Mouse (Mus musculus): ENCODE measurements at regions not wholly inside any gene's neighbourhood (a gene's known extent, or its start where the extent isn't known, plus 50 kb on each side); places are given as distances from the start of the nearest gene placed in this dataset.

DNA sequence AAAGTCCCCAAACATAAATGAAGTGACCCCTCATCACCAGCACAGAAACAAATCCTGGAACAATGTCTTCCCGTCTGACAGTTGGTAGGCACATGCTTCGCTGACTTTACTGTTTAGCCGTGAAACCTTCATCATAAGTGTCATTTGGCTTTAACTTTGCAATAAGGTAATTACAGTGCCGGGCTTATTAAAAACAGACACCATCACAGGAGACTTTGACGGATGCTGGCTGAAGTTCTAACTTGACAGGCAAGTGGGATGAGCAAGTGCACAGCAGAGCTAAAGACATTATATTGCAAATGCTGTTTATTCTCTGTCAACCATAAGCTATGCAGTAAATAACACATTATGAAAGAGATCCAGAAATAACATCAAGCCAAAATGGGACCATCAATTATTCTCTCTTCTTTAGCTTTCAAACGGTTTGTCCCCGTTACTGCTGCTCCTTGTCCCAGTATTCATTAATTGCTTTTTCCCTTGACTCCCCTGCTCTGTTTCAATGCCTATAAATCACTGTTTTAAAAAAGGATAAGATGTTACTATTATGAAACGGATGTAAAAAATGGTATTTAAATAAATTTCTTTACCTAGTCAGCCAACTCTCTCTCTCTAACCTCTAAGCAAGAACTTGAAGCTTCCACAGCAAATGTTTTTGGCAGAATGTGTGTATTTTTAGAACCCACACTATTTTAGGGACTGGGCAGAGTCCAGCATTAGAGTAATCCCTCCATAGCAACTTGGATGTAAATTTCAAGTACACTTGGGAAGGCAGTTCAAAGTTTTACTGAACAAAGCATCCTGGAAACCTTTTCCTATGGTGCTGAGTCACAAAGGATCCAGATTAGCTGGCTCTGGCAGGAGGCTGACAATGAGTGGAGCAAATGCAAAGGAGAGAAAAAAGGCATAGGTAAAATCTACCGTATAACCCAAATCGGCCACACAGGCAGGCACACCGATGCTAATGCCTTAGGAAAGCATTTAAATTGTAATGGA lies 464.4 kb downstream of the Rps29 start:
- intact Hi-C loops (cut with DNase I) = no loop called here
- DNase-seq = no peak

DNA sequence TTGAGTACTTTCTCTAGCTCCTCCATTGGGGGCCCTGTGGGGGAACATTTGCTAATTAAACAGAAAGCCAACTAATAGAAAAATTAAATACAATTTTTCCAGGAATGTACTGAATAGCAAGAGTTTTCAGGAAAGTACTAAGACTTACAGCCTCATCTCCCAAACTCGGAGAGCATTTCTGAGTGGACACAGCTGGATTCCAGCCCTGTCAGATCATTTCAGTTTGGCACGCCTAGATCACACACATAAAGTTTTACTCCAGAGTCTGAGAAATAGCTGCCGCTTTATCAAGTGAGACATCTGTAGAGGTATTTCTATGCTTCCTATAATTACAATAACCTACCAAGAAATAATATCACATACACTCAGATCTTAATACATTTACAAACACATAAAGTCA lies 470.7 kb downstream of the Rps29 start:
- intact Hi-C loops (cut with DNase I) = no loop called here
- DNase-seq = no peak

DNA sequence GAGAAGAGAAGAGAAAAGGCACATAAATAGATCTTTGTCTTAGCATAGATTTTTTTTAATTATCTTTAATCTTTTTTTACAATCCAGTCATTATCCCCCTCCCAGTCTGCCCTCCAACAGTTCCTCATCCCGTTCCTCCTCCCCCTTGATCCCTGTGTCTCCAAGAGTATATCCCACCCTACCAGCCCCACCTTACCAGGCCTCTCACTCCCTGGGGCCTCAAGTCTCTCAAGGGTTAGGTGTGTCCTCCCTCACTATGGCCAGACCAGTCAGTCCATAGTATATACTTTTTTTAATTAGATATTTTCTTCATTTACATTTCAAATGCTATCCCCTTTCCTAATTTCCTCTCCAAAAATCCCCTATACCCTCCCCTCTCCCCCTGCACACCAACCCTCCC lies 475.1 kb downstream of the Rps29 start:
- intact Hi-C loops (cut with DNase I) = no loop called here
- no peak for DNase-seq

DNA sequence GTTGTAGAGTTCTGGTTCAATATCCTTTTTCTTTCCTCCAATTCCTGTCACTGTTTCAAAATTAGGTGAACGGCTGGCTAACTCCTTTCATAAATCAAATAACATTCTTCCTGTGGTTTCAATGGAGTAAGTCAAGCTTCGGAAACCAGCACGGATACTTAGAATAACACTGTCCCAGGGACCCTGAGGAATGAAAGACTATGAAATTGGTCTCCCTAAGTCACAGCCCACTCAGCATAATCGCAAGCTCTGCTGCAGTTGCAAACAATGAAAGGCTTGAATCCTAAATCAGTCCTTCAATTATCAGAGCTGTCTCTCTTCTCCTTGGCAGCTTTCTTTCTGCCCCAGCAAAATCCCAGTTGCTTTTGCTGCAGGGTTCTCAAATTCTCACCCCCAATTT lies 475.8 kb downstream of the Rps29 start:
- intact Hi-C loops (cut with DNase I) = no loop called here
- no peak for DNase-seq

DNA sequence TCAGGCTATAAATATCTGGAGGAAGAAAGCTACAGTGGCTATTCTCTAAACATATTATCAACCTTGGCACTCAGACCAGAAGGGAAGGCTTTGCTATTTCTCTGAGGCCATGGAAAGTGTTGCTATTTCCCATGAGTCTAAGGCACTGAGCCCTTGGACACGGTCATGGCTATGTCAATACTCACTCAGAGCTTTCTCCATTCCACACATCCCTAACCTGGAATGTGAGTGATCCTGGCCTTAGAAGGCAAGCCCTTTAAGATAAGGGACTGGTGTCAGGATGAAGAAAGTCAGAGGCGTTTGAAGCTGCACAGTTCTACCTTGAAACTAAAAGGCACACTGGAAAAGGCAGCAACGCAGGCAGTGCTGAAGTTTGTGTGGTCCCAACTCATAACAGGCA lies 478.3 kb downstream of the Rps29 start:
- intact Hi-C loops (cut with DNase I) = no loop called here
- peak in 1 of 2 experiments; percentile 2 for DNase-seq

DNA sequence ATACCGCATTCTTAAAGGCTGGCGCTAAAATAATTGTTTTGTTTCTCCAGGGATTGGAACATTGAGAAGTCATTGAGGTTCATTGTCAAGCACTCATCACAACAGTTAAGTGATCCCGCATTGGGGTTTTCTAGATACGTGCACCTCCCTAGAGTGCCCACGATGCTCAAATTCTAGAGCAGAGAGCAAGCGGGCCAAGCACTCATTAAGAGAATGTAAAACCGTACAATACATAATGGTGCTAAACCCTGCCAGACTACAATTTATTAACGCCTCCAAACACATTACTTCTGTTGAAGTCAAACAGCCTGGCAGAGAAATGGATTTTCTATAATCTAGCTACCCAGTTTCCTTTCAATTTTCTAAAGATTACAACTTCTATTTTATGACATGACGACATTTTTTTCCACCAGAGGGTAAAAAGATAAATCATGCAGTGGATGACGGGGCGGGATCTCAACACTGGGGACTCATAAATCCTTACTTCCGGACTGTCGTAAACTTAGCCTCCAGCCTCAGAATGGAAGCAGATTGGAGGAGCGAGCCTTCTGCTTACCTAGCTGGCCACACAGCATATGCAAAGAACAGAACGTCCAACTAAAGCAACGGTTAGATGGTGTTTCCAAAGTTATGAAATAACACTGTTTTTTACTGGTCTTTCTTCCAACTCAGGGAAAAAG lies 482.8 kb downstream of the Rps29 start:
- no peak for DNase-seq
- intact Hi-C loops (cut with DNase I) = no loop called here

DNA sequence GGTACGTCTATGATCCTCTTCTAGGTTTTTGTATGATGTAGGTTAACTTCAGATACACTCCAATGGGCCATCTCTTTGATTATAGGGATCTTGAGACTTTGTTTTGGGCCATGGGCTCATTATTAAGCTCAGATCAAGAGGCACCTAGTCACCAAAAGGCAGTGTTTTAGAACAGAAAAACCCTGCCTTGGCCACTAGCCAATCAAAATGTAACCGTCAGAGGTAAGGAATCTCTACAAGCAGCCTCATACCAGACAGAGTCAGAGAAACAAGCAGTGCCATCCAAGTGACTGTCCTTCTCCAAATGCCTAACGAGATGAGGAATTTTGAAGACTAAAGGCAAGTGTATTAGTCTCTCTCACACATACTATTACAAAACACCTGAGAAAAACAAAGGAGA lies 487.0 kb downstream of the Rps29 start:
- intact Hi-C loops (cut with DNase I) = no loop called here
- no peak for DNase-seq

DNA sequence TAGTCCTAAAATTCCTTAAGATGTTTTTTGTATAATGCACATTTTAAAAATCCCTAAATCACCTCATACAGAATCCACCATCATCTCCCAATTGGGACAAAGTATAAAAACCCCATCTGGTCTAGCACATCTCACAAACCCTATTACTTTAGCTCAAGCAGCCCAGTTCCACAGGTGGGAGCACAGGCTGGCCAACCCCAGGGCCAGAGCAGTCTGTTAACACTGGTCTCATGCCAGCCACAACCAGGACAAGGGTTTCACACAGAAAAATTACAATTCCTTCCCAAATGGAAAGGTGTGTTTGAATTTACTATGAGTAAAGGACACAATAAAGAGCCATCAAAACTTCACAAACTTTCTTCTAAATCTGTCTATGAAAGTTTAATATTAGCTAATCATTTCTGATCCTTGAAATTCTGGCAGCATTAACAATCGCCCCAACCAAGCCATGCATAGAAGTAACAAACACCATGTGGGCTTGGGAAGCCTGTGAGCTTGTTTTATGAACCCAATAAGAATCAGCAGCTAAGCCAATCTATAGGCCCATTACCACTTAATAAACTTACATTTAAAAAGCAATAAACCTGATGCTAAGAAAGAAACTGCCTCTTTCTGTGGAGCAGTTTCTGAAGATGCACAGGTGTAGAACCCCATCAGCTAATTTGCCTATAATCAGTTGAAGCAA lies 512.9 kb downstream of the Rps29 start:
- DNase-seq = no peak
- intact Hi-C loops (cut with DNase I) = no loop called here

DNA sequence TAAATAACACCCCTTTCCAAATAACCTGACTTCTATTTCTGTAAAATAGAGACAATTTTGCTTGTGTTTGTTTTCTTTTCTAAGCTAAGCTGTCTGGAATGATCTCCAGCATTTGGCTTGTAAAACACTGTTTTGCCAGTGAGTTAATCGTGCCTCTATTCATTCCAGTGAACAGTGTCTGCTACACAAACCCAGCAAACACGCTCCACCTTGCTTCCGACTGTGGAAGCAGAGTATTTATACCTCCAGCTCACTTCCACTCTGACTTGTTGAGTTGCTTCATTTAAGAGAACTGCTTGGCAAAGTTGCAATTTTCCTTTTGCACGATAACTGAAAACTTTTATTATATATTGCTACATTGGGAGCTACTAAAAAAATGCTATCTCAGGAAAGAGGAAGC lies 515.3 kb downstream of the Rps29 start:
- intact Hi-C loops (cut with DNase I) = no loop called here
- no peak for DNase-seq

DNA sequence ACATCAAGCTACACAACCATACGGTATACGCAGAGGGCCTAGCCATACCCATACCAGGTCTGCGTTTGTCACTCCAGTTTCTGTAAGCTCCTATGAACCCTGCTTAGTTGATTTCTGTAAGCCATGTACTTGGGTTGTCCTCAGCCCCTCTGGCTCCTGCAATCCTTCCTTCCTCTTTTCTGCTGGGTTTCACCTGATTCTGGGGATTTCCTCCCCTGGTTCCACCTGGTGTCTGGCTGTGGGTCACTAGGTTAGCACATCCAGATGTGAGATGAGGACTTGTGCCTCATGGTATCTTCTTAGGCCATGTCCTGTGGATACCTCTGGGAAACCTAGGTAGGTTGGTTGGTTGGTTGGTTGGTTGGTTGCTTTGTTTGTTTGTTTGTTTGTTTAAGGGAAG lies 526.5 kb downstream of the Rps29 start:
- no peak for DNase-seq
- intact Hi-C loops (cut with DNase I) = no loop called here

DNA sequence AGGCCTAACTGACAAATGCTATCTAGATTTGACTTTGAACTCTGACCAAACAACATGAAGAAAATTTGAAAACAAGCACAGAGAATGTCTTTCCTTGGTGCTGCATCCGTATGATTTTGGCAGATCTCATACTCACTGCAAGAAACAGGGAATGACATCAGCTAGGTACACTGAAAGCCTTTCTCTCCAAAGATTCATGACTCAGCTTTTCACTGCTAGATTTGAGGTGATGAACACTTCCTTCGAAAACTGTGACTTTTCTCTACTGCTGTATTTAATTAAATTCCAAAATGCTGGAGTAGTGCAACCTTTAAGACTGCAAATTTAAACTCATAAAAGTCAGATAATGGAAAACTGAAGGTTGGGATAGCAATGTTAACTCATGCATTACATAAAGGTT lies 540.6 kb downstream of the Rps29 start:
- no peak for DNase-seq
- intact Hi-C loops (cut with DNase I) = no loop called here

DNA sequence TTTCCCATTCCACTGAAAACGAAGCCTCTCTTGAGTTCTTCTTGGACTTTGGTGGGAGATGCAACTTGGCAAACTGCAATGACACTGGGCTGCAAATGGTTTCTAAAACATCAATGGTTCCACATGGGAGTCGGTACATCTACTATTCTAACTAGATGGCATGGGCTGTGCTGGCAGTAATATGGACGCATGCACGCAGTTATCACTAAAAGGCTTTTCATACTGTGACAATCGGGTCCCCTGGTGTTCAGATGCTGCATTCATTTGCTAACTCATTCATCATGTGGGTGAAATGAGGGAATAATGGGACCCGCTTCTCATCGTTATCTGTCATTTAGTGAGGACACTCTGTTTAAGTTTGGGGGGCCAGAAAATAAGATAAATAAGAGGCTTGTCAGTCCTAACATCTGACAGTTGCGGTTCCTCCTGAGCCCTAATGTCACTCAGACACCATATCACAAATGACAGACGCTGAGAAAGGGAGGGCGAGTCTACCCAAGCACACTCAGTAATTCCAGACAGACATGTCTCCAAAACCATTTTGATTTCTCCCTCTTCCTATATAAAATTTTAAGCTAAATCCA lies 553.5 kb downstream of the Rps29 start:
- no peak for DNase-seq
- intact Hi-C loops (cut with DNase I) = no loop called here

DNA sequence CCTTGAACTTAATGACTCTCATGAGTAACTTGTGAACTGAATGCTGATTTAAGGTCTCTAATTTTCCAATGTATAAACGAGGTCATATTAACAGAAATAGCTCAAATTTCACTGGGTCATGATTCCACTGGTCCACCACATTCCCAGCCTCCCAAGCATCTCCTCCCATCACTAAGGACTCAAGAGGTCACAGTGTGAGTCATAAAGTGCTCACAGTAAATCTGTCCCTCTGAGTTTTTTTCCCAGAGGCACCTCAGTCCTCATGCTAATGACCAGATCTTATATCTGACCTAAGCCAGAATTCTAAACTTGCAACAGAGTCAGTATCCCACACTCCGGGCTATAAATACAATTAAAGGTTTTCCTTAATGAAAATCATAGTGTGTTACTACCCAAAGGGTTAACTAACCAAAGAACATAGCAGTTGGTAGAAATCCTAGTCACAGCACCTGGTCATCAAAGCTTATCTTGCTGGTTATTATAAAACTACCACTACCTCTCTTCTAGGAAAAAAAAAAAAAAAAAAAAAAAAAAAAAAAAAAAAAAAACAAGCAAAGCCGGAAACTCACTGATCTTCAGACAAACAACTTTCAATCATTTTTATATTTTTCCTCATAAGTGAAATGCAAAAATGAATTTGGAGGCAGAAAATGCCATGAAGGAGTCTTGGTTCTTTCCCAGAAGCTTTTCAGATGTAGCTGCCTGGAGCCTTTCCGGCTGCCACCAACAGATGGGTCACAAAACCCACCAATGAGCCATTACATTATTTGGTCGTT lies 554.3 kb downstream of the Rps29 start:
- intact Hi-C loops (cut with DNase I) = no loop called here
- DNase-seq = no peak

DNA sequence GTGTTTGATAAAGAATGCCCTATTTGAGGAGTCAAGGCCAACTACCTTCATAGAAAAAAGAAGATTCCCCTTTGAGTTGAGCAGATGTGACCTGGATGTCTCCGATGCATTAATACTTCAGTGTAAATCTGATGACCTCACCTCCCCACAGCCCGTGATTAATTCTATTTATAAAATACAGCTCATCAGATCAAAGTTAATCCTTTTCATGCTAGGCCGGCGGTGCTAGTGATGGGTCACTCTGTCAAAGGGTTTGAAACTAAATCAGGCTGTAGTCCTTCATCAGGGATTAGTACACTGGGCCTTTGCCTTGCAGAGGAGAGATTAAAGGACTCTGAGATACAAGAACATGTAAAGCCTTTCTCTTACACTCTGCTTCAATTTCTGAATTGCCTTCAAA lies 556.3 kb downstream of the Rps29 start:
- intact Hi-C loops (cut with DNase I) = no loop called here
- no peak for DNase-seq

DNA sequence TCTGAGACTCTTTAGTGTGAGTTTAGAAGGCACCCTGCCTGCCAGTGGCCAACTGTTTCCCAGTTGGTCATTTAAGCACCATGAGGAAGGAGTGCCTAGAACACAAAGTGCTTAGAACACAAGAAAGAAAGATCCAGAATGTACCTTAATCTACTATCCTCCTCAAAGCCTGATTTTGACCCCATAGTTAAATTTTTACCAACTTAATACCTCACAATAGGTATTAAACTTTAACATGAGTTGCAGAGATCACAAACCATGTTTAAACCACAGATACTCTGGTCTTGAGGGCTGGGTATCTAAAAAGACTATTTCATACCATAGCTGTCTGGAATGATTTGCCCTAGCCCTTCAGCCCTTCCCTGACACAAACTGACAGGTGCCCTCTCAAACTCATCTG lies 557.6 kb downstream of the Rps29 start:
- DNase-seq = no peak
- intact Hi-C loops (cut with DNase I) = no loop called here

DNA sequence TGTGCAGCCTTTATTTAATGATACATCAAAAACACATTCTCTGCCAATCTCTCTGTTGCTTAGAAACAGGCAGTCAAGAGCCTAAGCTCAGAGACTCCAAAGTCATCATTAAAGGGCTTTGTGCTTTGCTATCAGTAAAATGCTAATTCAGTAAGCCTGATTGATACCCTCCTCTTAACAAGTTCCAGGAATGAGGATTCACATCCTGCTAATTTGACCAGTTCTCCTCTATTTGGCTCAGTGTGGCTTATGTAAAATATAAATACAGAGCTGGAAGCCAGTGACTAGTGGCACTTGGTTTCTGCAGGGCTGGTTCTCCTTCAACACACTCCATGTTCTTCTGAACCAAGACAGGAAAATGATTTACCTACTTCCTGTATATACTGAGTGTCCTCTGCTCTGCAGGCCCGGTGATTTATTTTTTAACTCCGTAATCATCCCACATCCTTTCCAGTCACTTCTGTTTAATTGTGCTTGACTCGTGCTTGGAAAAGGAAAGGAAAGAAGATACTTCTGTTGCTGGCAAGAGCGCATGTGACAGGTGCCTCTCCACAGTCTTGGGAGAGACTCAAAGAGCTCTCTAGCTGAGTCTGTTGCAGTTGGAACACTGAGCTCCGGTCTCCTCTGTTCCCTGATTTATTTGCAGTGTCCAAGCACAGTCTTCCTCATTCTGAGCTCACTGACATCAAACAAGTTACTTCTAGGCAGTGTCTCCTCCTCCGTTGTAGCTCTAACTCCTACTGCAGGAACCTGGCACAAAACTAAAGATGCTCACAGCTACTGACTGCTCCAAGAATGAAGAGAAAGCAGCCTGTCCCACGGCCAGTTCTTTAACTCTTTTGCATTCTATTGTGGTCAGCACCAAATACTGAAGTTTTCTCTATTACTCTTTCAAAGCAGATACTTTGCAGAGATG lies 559.0 kb downstream of the Rps29 start:
- DNase-seq = no peak
- intact Hi-C loops (cut with DNase I) = no loop called here

DNA sequence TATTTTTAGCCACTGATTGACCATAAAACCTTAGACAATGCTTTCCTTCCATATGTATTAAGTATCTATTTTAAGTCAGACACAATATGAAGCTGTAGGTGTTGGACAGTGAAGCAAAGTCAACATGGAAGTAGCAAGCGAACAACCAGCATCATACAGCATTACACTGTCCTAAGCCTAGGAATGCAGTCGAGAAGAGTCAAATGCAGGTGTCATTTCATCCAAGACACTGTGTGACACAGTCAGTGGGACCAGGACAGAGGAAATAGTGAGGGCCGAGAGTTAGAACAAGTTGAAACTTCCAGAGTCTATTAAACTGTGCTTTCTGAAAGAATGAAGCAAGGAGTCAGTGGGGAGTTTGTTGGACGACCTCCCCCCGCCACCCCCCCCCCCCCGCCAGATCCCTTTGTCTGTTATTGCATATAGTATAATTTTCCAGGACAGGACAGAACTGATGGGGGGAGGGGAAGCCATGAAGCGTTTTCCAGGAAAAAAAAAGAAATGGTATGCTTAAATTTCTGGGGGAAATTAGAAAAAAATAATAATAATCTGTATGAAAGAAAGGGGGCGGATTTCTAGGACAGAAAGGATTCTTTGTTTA lies 559.9 kb downstream of the Rps29 start:
- intact Hi-C loops (cut with DNase I) = no loop called here
- DNase-seq = no peak

DNA sequence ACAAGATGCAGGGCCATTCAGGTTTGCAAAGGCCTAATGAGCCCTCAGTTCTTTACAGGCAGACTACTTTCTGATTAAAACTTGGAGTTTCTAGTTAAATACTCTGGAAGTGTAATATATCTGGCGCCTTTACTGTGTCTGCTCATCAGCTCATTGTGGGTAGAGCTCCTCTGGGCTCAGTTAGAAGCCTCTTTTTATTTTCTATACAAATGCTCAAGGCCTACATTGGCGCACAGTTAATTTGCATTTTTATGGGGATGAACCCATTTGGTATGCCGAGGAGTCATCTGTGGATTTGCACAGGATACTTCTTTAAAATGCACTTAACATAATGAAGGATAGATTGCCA lies 573.5 kb downstream of the Rps29 start:
- intact Hi-C loops (cut with DNase I) = loop anchor here (10.0 kb wide), 1 partner anchor 121 kb away; no protein-coding TSS in a partner anchor
- DNase-seq = no peak
